Mouse (Mus musculus) large intestine, adult 2 months (tissue): Measurements from ENCODE around the gene Zbtb20. TPM values are rescaled to one million over a fixed set of nuclear protein-coding genes. Genes with fewer than 3 reads are reported as not detected.

ENCODE experiments used
- DNase-seq: peaks from one replicate; pipeline ENCODE4 v3.0.0-alpha.2; 2012; ENCODE audit warnings: low read depth, low spot score
- WGBS: fragments of 180-500 bp; shearing (Covaris S2); methylation state at CpG from one replicate; pipeline ENCODE4 v1.1.7; 2018; 5-methylcytosine and 5-hydroxymethylcytosine counted together
- polyA plus RNA-seq: library from polyadenylated mRNA; depleted of rRNA; stranded (reverse); fragments of >200 nt; gene quantifications from 2 replicates; pipeline ENCODE4 v1.2.3, GENCODE M21; 2012

Zbtb20 gene
- polyA plus RNA-seq, 1 experiment, result 2.9 TPM

DNA sequence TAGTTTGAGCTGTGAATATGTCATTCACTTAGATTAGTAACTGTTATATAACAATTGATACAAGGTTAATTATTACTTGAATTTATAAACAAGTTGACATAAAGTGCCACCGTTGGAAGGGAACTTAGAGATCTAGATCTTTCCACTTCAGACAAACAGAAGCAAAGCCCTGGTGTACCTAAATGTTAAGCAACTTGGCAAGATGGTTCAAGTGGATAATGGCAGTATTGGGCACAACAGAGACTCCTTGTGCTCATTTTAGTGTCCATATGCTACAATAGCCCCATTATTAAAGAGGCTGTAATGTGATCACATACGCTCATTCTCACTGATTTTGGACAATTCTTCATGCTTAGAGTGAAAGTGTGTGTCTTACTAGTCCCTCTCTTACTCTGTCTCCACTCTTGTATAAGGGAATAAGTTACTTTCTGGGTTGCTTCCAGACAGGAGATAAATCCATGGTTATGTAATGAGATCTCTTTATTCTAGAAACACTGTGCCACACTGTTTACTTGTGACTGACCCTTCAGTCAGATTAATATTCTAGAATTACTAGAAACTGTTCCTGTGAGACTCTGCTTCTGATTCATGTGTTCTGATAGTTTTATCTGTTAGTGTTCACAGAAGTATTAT, 293.7 kb downstream of the Zbtb20 start:
- no peak for DNase-seq
- whole genome bisulfite sequencing, result 87% methylated on average over 2 of the region's 2 CpGs

DNA sequence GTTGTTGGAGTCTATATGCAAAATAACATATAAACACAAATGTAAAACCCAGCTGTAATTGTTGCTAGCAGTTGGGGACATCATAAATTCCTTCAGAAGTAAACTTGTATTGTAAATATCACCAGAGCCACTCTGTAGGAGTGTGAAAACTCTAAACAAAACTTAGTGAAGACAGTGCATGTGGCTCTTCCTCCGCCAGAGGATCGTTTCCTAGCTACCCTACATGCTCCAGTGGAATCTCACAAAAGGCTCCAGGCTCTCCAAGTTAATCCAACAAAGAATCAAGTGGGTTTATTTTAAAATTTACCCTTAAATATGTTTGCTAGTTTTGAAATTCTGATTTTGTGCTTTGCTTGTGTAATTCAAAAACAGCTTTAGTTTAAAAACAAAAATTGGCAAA, 296.5 kb downstream of the Zbtb20 start:
- DNase-seq, result no peak
- WGBS, result 77% methylated on average over 2 of the region's 2 CpGs

DNA sequence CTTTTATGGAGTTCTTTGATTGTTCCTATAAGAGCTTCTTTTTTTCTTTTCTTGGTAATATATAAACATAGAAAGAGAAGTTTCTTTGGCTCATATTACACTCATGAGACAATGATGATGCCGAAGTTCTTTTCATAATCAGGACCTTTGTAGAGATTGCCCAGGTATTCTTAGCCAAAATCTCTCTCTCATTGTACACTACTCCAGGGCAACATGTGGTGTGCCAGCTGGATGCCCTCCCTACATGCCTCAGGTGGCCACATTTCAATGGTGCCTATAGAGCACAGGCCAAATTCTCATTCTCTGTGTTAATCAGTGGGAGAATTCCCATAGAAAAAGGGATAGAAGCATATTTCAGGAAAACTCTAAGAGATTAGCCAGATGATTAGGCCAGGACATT, 297.2 kb downstream of the Zbtb20 start:
- no peak for DNase-seq
- 91% methylated on average over 1 of the region's 1 CpGs for WGBS

DNA sequence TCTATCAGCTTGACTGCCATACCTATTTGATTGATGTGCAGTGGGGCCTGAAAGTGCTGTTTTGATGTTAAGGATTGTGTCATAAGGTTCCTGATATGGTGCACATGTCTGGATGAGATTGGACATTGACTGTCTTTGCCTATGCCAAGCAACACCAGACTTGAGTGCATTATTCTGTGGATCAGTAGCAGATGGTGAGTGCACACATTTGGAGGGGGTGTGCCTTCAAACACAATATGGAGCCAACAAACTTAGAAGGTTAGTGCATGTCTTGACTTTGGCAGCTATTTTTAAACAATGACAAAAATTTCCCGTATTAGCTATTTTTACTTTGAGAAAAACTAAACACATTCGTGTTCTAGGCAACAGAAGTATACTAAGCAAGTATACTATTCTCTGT, 299.1 kb downstream of the Zbtb20 start:
- 72% methylated on average over 2 of the region's 2 CpGs for whole genome bisulfite sequencing

DNA sequence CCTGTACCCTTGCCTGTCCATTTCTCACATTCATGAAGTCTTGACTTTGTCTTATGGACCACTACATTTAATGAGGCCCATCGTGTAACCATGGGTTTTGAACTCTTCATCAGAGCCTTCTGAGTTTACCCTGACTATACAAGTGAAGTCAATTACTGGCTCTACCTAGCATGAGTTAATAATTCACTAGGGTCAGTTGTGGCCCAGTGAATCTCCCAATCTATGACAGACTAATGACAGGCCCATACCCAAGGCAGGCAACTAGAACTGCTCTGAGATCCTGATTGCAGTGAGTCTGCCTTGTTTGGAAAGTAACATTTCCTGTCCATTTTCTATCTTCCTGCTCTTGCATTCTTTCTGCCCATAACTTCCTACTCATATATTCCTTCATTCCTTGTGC, 305.4 kb downstream of the Zbtb20 start:
- no peak for DNase-seq
- WGBS, result 72% methylated on average over 1 of the region's 1 CpGs

More for the DNA sequence above, 299.1 kb downstream of the Zbtb20 start:
- no peak for DNase-seq

DNA sequence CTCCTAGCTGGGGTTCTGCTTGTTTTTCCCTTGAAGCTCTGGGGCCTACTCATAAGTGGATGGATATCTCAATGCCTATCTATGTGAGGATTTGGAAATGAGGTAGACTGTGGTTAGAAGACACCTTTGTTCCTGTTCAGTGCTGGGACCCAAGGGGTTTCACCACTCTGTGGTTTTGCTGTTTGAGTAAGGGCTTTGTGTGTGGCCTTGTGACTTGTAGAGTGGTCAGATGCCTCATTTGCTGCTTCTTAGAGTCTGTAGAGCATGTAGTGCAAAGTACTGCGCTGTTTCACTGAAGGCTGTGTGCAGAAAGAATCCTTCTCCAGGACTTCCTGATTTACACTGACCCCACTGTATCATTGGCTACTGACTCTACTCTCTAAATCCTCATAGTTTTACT, 314.7 kb downstream of the Zbtb20 start:
- no peak for DNase-seq
- 90% methylated on average over 1 of the region's 1 CpGs for WGBS

DNA sequence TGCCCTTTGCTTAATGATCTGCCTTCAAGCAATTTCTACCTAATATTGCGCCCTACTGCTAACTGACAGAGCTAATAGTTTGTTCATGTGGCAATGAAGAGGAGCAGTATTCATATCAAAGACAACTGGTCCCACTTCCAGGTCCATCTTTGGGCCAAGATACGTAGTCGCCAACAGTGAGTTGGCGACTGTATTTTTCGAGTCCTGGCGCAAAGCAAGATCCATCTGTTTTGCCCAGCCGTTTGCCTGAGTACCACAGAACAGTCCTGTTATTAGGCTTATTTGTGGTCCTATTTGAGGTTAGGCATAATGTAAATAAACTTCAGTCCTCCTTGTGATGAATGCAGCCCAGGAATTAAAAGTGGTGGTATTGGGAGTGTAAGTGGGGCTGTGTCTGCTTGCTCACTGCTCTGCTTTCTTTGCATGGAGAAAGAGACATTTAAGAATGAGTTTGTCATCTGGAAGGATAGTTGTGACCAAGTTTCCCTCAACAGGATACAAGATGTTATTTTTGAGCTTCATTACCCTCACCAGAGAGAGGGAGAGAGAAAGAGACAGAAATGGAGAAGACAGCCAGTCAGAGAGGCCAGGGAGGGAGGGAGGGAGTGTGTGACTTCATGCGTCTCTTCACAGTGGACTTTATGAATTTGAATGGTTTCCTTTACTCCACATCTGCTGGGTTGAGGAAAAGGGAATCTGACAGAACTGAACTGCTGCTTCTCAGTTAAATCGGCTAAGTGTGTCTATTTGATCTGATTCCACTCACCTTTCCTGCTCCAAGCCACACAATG, 315.6 kb downstream of the Zbtb20 start:
- WGBS, result 87% methylated on average over 9 of the region's 9 CpGs

DNA sequence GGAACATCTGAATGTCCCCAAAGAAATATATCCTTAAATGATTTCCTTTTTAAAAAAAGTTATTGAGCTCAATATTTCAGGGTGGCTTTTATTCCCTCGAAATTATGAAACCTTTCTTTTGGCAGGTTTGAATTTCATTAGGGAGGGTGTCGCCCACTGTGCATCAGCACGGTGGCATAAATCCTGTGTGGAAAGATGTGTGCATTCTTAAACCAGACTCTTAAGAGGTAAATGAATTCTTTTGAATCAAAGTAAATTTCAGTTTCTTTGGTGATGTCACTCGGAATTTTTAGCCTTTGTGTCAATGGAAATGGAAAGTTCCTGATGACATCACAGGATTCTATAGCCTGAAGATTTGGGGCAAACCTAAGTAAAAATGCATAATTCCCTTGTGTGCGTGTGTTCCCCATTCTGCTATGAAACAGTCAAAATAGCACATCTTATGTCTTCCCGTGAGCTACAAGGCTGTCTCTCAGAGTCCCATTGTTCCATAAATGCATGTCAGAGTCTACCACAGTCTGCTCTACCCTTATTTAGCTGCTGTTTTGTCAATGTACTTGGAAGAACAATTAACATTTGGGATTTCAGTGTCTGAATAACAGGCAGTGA, 318.1 kb downstream of the Zbtb20 start:
- 89% methylated on average over 6 of the region's 6 CpGs for WGBS

More for the DNA sequence above, 315.6 kb downstream of the Zbtb20 start:
- no peak for DNase-seq

DNA sequence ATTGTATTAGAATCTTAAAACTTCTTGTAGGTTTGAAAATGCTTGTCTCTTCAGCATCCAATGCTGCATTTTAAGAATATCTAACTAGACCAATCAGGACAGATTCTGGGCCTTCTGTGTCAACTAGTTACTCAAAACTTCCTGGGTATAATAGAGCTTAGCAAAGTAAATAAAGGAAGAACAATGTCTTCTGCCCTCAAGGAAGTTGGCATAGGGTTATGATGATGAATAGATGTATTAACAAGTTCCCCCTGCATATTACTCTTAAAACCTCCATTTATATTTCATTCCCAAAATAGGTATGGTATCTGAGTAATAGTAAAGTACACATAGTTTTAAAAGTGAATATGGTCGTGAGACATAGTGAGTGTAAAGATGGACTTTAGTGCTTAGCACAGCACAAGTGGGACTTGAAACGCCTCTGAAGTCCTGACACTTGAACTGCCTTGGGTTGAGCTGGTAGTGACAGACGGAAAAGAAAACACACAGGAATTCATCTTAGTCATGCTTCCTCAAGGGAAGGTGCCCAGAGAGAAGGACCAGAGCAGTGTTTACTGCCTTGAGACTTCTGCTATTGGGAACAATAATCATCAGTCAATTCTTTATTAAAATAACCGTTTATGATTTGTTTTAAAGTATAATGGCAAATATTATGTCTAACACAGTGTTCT, 341.8 kb downstream of the Zbtb20 start:
- DNase-seq, result no peak
- WGBS, result 65% methylated on average over 4 of the region's 4 CpGs

More for the DNA sequence above, 318.1 kb downstream of the Zbtb20 start:
- DNase-seq, result no peak

DNA sequence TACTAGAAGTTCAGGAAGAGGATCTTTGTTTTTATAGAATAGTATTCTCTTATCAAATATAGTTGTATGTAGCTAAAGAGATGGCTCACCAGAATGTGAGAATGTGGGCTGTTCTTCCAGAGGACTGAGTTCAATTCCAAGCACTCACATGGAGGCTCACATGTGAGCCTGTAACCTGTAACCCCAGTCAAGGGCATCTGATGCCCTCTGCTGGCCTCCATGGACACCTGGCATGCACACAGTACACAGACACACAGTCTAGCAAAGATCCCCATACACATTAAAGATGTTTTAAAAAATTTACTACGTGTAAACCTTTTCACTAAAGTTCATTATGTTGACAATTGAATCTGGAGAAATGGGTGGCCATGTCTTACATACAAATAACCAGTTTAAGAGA, 343.7 kb downstream of the Zbtb20 start:
- 92% methylated on average over 1 of the region's 1 CpGs for whole genome bisulfite sequencing
- no peak for DNase-seq

DNA sequence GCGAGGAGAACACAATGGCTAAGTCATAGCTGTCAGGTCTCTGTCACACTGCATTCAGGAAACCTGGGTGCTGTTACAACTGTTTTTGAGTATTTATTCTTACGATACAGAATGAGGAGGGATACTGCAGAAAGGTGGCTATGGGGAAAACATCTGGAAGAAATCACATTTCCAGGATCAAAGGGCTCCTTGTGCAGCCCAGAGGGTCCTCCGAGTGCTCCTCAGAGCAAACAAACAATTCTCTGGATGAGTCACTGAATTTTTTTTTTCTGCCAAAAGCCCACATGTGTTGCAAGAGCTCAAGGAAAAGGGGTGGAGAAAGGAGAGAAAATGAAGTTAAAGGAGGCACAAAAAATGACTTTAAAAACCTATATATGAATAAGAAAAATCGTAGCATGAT, 345.6 kb downstream of the Zbtb20 start:
- WGBS, result 56% methylated on average over 4 of the region's 4 CpGs
- DNase-seq, result no peak

DNA sequence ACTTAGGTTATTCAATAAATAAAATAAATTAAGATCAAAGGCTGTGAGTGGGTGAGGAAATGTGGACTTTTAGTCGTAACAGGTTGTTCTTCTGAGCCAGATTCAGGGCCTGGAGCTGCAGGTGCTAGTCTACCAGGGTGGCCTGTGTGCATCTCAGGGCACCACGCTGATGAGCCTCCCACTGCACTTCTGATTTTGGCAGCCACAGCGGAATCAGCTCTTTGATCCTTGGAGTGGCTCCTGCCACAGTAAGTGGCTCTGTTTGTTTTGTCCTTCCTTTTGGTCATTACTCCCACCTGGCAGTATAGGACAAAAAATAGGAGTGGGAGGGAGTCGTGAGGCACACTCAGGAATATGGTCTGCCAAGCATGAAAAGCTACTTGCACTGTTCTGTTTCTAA, 354.6 kb downstream of the Zbtb20 start:
- WGBS, result 68% methylated on average over 4 of the region's 4 CpGs
- DNase-seq, result no peak

DNA sequence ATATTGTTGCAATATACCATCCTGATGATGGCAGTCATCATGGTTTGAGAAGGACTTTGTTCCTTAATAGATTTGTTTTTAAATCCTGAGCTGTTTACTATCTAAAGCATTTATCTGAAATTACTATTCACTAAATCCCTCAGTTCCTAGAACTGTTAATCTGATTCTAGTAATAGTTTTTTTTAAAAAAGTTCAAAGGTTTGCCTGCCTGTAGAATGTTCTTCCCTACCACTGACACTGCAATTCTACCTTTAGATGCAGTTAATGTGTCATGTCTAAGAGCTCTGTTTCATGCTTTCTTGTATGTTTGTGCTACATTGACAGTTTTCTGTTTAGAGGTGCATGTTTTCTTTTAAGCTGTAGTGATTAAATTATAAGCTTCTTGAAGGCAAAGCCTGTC, 358.6 kb downstream of the Zbtb20 start:
- DNase-seq, result no peak

DNA sequence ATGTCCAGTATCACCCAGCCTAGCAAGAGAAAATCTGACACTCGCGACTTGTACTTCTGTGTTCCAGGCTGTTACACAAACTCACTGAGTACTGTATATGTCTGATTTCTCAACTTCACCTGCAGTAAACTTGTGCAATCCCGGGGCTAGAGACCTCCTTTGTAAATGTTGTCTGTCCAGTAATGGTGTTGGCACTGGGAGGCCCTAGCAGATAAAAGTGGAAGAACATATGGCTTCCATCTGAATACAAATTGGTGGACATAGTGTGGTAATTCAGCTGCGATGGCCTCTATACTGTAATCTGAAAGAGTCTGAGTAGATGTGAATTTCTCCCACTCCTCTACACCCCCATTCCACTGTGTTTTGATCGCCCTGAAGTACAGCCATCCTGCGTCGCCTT, 359.6 kb downstream of the Zbtb20 start:
- no peak for DNase-seq
- WGBS, result 61% methylated on average over 7 of the region's 7 CpGs

DNA sequence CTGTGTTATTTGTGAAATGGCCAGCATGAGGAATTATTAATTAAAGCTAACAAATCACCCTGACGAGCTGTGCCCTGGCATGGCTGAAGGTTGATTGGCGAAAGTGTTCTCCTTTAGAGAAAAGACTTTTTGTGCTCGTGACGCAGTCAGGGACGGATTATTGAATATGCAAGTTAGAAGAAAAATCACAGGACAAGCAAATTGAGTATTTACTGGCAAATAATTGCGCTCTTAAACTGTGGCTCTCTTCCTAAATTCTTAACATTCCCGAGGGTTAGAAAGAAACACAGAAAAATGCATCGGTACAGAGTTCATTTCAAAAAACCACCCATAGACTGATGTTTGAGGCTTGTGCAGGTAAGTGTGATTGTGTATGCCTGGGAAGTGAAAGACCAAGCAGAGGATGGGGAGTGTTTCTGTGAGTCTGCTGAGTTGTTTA, 360.1 kb downstream of the Zbtb20 start:
- no peak for DNase-seq
- 70% methylated on average over 8 of the region's 8 CpGs for WGBS

DNA sequence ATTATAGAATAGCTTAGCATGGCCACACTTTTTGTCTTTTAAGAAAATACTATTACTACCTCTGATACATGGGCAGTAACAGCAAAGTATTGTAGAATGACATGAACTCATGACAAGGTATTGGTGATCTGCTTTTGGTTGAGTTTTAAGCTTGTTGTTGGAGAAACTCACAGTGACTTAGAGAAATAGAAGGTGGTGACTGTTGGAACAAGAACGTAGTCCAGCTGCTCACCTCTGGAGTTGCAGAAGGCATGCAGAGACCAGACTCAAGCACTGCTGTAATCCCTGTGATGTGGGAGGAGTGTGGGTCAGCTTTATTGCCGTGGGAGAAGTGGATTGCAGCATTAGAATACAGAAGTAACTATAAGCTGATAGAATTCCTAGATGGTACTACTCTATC, 361.9 kb downstream of the Zbtb20 start:
- no peak for DNase-seq
- 69% methylated on average over 2 of the region's 2 CpGs for WGBS

DNA sequence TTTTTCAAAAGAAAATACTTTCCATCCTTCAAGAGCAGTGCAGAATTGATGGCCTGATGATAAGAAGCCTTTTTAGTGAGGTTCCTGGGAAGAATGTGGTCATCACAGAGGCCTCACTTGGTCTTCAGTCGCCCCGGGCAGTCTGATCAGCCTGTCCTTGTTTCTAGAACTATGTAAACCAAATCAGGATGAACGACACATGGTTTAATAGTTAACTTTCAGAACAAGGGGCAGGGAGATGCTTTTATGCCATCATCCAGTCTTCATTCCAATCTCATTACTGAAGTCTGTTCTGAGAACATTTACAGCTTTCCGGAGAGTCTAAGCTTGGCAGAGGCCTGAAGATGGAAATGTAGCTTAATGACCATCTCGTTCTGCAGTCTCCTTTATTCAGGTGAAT, 371.3 kb downstream of the Zbtb20 start:
- 22% methylated on average over 5 of the region's 5 CpGs for WGBS
- no peak for DNase-seq

DNA sequence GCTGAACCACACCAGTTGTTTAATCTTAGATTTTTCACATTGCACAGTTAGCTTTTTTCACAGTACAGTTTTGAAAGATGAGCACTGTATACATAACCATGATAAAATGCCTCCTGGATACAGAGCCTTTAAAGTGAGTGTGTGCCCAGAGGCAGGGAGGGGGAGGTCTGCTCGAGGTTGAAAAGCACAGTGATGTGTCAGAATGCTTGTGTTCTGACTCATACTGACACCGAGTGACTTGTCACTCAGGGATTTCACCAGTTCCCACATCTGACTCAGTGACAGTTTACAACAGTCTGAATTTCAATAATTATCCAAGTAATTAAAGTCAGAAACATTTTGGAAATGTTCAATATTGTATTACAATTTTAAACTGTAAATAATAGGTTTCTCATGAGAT, 377.4 kb downstream of the Zbtb20 start:
- 36% methylated on average over 2 of the region's 2 CpGs for WGBS
- no peak for DNase-seq

DNA sequence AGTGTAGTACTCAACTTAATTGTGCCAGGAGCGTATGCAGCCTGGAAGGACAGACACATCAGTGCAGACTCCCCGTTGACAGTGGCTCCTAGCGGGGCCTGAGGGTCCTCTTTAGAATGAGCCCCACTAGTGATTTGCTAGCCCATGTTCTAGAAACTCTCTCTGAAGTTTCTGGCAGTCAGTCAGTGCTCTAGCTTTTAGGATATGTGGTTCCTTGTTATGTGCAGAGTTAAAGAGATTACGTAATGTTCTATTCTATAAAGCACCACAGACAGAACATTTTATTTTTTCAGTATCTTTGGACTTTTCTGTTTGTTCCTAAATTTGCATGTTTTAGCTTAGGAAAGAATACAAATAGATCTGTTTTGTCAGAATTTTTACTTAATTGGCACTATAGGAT, 378.1 kb downstream of the Zbtb20 start:
- no peak for DNase-seq
- 94% methylated on average over 4 of the region's 4 CpGs for WGBS

DNA sequence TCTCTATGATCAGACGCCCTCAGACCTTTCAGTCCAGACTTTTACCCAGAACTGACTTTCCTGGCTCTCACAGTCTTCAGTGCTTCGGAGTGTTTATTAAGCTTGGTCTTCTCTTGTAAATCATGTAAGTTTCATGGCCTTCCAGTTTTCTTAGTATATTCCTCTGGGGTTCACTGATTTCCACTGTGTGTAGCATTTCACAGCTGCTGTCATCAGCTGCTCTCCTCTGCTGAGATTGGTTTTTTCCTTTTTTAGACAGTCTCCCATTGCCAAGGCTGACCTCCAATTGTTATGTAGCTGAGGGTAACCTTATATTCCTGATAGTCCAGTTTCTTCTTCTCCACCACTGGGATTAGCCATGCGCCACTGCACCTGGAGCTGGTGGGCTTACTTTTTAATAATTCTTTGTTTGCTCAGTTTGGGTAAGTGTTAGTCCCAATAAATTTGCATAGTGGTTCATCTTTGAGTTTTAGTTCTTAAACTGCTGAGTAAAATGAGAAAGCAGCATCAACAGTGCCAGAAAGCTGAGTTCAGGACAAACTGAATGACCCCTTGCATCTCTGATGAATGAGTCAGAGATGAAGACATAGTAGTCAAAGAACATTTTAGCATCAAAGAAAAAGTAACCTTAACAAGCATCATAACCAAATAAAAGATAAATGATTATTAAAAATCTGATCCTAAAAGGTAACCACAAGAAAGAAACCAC, 380.7 kb downstream of the Zbtb20 start:
- WGBS, result 85% methylated on average over 3 of the region's 3 CpGs
- no peak for DNase-seq
